Mouse (Mus musculus) A20 (cell line): Measurements from ENCODE around the gene Chit1.
A peak's percentile ranks its signal among the peaks of the same experiment; 100 is the strongest.

Experiments
- DNase-seq: peaks from one replicate; pipeline ENCODE4 v3.0.0-alpha.2; 2011; ENCODE audit warnings: low read depth, low spot score

Chit1 gene

DNA sequence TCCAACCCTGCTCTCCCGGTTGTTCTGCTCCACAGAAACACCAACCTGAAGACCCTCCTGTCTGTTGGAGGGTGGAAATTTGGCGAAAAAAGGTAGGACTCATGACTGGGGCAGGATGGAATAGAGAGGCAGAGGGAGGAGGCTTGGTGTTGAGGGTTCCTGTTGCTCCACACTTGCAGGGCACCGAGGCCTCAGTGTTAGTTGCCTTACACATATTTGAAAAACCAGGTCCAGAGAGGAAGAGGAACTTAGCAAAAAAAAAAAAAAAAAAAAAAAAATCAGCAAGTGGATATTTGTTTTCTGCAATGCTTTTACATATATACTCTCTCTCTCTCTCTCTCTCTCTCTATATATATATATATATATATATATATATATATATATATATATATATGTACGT, 73.0 kb downstream of the Chit1 start:
- no peak for DNase-seq

- DNase-seq = no peak
Observed at GRCm38 (mm10) chr1:134188217-134188616, 77.2 kb downstream of the Chit1 start.

GRCm38 (mm10) chr1:134188989-134189729, 78.1 kb downstream of the Chit1 start:
- peak; percentile 76 for DNase-seq

GRCm38 (mm10) chr1:134191192-134191591, 80.2 kb downstream of the Chit1 start:
- DNase-seq = no peak

GRCm38 (mm10) chr1:134192024-134192423, 81.0 kb downstream of the Chit1 start:
- DNase-seq = no peak

DNA sequence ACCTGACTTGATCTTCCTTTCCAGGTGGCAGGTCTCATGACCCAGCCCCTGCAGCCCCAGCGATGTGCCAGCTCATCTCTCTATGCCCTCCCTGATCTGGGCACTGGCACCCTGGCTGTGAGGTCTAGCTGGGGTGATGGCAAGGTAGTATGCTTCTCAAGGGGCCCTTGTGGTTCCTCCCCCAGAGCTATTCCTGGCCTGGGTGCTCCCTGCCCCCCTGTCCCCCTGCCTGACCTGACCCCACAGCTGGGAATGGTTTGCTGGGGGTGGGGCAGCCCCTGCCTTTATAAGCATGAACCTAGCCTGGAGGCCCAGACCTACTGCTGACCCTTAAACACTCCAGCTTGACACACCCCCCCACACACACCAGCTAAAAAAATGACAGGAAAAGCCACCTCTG, 82.1 kb downstream of the Chit1 start, which contains the start of gene Mybph:
Mybph (plus strand) TSS at position 323 of the 400 bp plus-strand sequence.
- no peak for DNase-seq

DNA sequence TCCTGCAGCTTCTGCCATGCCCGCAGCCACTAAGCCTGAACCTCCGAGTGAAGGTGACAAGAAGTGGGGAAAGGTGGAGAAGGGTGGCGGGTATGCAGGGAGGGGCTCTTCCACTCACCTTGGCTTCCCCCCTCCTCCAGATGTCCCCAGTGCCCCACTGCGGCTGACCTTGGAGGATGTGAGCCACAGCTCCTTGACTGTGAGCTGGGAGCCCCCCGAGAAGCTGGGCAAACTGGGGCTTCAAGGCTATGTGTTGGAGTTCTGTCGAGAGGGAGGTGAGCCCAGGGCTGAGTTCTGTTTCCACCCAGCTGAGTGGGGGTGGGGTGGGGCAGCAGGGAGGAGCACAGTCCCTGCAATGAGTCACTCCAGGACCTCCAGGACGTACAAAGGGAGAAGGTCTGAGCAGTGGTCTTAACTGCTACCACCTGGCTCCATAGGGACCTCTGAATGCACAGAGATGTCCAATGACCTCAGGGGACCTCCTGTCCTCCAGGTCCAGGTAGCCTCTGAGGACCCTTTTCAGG, 82.7 kb downstream of the Chit1 start:
- DNase-seq = no peak

DNA sequence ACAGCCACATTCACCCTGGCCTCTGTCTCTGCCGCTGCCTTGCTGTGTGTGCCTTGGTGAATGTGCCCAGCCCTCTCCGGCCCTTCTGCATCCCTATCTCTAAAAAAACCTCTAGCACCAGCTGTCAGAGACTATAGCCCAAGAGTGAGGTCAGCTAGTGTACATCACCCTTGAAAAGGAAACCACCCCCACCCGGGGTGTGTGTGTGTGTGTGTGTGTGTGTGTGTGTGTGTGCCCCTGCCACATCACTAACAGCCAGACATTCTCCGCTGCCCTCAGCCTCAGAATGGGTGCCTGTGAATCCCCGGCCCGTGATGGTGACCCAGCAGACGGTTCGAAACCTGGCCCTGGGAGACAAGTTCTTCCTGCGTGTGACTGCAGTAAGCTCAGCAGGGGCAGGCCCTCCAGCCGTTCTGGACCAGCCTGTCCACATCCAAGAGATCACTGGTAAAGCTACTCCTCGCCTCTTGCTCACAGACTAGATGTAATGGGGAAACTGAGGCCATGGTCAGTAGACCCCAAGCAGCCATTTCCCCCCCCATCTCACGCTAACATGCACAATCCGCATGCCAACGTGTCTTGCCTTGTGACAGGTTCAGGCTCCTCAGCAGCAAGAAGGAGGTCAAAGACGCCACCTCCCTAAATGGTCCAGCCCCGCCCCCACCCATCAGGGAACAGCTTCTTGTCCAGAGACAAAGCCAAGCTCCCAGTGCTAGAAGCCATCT, 83.4 kb downstream of the Chit1 start:
- DNase-seq = no peak

DNA sequence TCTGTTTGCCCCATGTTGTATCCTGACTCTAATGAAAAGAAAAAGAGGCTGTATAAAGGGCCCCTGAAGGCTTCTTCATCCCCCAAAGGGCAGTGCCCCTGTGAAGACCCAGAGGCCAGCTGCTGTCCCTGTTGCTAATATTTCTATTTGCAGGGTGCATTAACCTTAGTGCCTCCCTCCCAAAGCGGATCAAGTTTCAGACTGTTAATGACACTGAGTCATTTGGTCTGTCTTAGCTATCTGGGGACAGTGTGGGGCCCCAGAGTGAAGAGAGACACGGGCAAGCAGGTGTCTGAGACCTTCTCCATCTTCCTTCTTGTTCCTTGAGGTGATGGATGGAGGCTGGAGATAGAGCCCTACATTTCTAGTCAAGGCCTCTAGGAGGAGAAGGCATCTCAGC, 84.1 kb downstream of the Chit1 start:
- no peak for DNase-seq

DNA sequence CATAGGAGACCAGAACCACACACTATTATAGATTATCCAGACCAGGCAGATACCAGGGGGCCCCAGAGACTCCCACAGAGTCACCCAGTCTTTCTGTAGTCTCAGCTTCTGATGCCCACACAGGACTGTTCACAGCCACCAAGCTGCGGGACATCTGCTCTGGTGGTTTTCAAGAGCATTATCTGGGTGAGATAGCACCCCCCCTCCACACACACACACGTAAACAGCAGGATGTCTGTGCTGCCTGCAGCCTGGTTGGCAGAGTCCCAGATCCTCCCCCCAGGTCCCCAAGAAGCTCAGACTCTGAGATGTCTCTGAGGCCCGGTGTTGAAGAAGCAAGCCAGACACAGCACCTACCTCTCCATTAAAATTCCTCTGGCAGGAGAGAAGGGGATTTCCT, 84.5 kb downstream of the Chit1 start:
- peak; percentile 68 for DNase-seq

- no peak for DNase-seq
Observed at GRCm38 (mm10) chr1:134195979-134196378, 84.9 kb downstream of the Chit1 start.

DNA sequence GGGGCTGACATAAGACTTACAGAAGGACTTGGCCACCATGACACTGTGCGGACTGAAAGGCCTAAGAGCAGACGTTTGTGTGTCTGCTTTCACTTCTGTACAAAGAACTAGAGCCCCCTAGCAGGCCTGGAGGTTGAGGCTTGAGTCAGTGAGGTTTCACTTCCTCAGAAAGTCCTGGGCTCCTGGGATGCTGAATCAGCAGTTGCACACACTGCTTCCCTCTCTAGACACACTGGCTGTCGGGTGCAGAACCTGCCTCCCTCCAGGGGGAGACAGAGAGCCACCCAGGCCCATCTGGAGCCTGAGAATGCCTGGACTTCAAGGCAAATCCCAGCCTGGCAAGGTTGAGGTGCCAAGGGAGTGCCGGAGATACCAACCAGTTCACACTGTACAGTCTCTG, 85.3 kb downstream of the Chit1 start:
- peak; percentile 96 for DNase-seq

- DNase-seq = no peak
Observed at GRCm38 (mm10) chr1:134197325-134197982, 86.4 kb downstream of the Chit1 start.

GRCm38 (mm10) chr1:134198197-134198995, 87.4 kb downstream of the Chit1 start:
- peak; percentile 47 for DNase-seq

GRCm38 (mm10) chr1:134200481-134200880, 89.4 kb downstream of the Chit1 start:
- no peak for DNase-seq
